Mouse (Mus musculus) myocyte (in vitro differentiated cells): ENCODE measurements at regions not wholly inside any gene's neighbourhood (a gene's known extent, or its start where the extent isn't known, plus 50 kb on each side); places are given as distances from the start of the nearest gene placed in this dataset.

Source experiments
- CEBPB ChIP-seq: IDR thresholded peaks from 2 replicates; pipeline ENCODE4 v1.6.1; 2011; ENCODE audit warnings: mild to moderate bottlenecking, moderate library complexity; ENCODE audit not compliant: poor library complexity, insufficient read depth, severe bottlenecking
- E2F4 ChIP-seq: IDR thresholded peaks from one replicate; pipeline ENCODE4 v1.6.1; 2011; ENCODE audit warnings: mild to moderate bottlenecking, control low read depth, moderate library complexity; ENCODE audit not compliant: insufficient read depth
- MAX ChIP-seq: IDR thresholded peaks from one replicate; pipeline ENCODE4 v1.6.1; 2011; ENCODE audit warnings: low read depth, mild to moderate bottlenecking, control low read depth
- MYOD1 ChIP-seq, 3 experiments: IDR thresholded peaks; one replicate each; pipeline ENCODE4 v1.6.1; 2011; ENCODE audit warnings: control low read depth in 2 of 3, low read depth in 2 of 3, mild to moderate bottlenecking in 2 of 3, moderate library complexity in 1 of 3; ENCODE audit not compliant: insufficient read length in 2 of 3, control insufficient read depth in 1 of 3
- MYOG ChIP-seq, 3 experiments: IDR thresholded peaks; one replicate each; pipeline ENCODE4 v1.6.1; 2011; ENCODE audit warnings: control low read depth in 2 of 3, low read depth in 2 of 3, mild to moderate bottlenecking in 2 of 3; ENCODE audit not compliant: insufficient read length in 2 of 3, control insufficient read depth in 1 of 3, insufficient read depth in 1 of 3
- POLR2A ChIP-seq: IDR thresholded peaks from one replicate; pipeline ENCODE4 v1.6.1; 2011; ENCODE audit warnings: low read depth, mild to moderate bottlenecking, control low read depth, moderate library complexity; ENCODE audit not compliant: insufficient read length
- POLR2AphosphoS2 ChIP-seq: IDR thresholded peaks from one replicate; pipeline ENCODE4 v1.6.1; 2011; ENCODE audit warnings: low read depth, control low read depth; ENCODE audit not compliant: insufficient read length
- REST ChIP-seq: IDR thresholded peaks from one replicate; pipeline ENCODE4 v1.6.1; 2011; ENCODE audit warnings: mild to moderate bottlenecking, control low read depth, moderate library complexity; ENCODE audit not compliant: insufficient read depth, insufficient read length
- SRF ChIP-seq: IDR thresholded peaks from one replicate; pipeline ENCODE4 v1.6.1; 2011; ENCODE audit warnings: low read depth; ENCODE audit not compliant: control insufficient read depth, insufficient read length
- TCF12 ChIP-seq: IDR thresholded peaks from one replicate; pipeline ENCODE4 v1.6.1; 2011; ENCODE audit warnings: mild to moderate bottlenecking, control low read depth; ENCODE audit not compliant: poor library complexity, insufficient read depth, severe bottlenecking
- USF1 ChIP-seq: IDR thresholded peaks from one replicate; pipeline ENCODE4 v1.6.1; 2011; ENCODE audit warnings: low read depth, mild to moderate bottlenecking, control low read depth, moderate library complexity

GRCm38 (mm10) chr5:75404601-75405285 lies 170.0 kb upstream of the Kit start:
- TF ChIP-seq E2F4 (no peak), POLR2A (no peak), TCF12 (no peak), MYOG (IDR thresholded peaks at IDR 0.05; ENCODE audit: control insufficient read depth in 1 of 3, insufficient read depth in 1 of 3, insufficient read length in 2 of 3, low read depth in 2 of 3) (no peak), REST (no peak), MYOD1 (IDR thresholded peaks at IDR 0.05; ENCODE audit: control insufficient read depth in 1 of 3, insufficient read length in 2 of 3, low read depth in 2 of 3) (no peak), USF1 (no peak), CEBPB (no peak), MAX (no peak), SRF (no peak), POLR2AphosphoS2 (no peak)
